In genomic region chr6:142757976-142758375, GRCm38 (mm10) we compare ENCODE assay signal across 10 mouse cellular contexts. TPM values are rescaled to one million over a fixed set of nuclear protein-coding genes. Genes with fewer than 3 reads are reported as not detected.
DNase-seq lines count a peak whose midpoint lies in the region; ATAC-seq and TF ChIP-seq lines count a peak whose summit lies in the region.
"Had no signal": no experiment of that assay in that cellular context is flagged by ENCODE, and none has a peak within 500 bp of the region (broad histone marks: within the 10 kb centered on the region; RNA-seq: fewer than 3 reads in every experiment).

No protein-coding gene starts in this region.

- DNase-seq in heart, adult 11 months: no peak
- no peak for DNase-seq in forebrain, postnatal 0 days
- DNase-seq in liver, postnatal 0 days: no peak
- no peak for DNase-seq in cerebellum, postnatal 10 days
- DNase-seq in left cerebral cortex, adult 11 months (ENCODE audit: low spot score): no peak
- no peak for DNase-seq in thymus, postnatal 14 days
- DNase-seq: kidney, adult 9 months; right cerebral cortex, adult 18-20 months had no signal

- H3K36me3 ChIP-seq in heart, embryonic 12.5 days: peaks cover 33% of the 10 kb centered on the region
- peaks cover 50% of the 10 kb centered on the region for H3K36me3 ChIP-seq in E14TG2a.4 (ENCODE audit: insufficient read depth, low read length)
- H3K36me3 ChIP-seq in forebrain, postnatal 0 days (ENCODE audit: insufficient read depth): peaks cover 11% of the 10 kb centered on the region
- peaks cover 44% of the 10 kb centered on the region for H3K36me3 ChIP-seq in liver, postnatal 0 days (replicated peaks; ENCODE audit: insufficient read depth, low read length)

- peaks cover 9% of the 10 kb centered on the region; the same call in 1 of the 2 replicates for H3K27me3 ChIP-seq in heart, embryonic 12.5 days (replicated peaks)
- no peaks in the 10 kb centered on the region for H3K27me3 ChIP-seq in E14TG2a.4 (ENCODE audit: insufficient read depth, low read length)
- H3K27me3 ChIP-seq in forebrain, postnatal 0 days (ENCODE audit: insufficient read depth, low read length): no peaks in the 10 kb centered on the region
- H3K27me3 ChIP-seq in liver, postnatal 0 days (ENCODE audit: insufficient read depth, low read length): no peaks in the 10 kb centered on the region

- peaks cover 36% of the 10 kb centered on the region for H3K4me1 ChIP-seq in heart, embryonic 12.5 days (replicated peaks)
- H3K4me1 ChIP-seq in E14TG2a.4 (replicated peaks; ENCODE audit: low read depth, low read length): peaks cover 82% of the 10 kb centered on the region
- 0 out of 2 replicates have a peak, but pooled peaks cover 8% of the 10 kb centered on the region for H3K4me1 ChIP-seq in forebrain, postnatal 0 days (ENCODE audit: insufficient read depth)
- H3K4me1 ChIP-seq in liver, postnatal 0 days (ENCODE audit: insufficient read depth): peaks cover 13% of the 10 kb centered on the region

- ATAC-seq in heart, embryonic 12.5 days (ENCODE audit: insufficient number of reproducible peaks, low FRiP score): no peak
- ATAC-seq in forebrain, postnatal 0 days: no peak
- no peak for ATAC-seq in liver, postnatal 0 days

- TF ChIP-seq CTCF in E14TG2a.4 (conservative IDR thresholded peaks at IDR 0.05; ENCODE audit: low read length): no peak
- TF ChIP-seq CTCF in forebrain, postnatal 0 days (IDR thresholded peaks at IDR 0.05; ENCODE audit: low read depth): no peak
- TF ChIP-seq CTCF in liver, postnatal 0 days (IDR thresholded peaks at IDR 0.05; ENCODE audit: low read depth): no peak

- WGBS in heart, embryonic 12.5 days: 71% methylated on average over 6 of the region's 6 CpGs
- WGBS in forebrain, postnatal 0 days: 88% methylated on average over 6 of the region's 6 CpGs
- 65% methylated on average over 6 of the region's 6 CpGs for WGBS in liver, postnatal 0 days (ENCODE audit: insufficient replicate concordance)

- H3K9me3 ChIP-seq in heart, embryonic 12.5 days (replicated peaks): no peaks in the 10 kb centered on the region
- no peaks in the 10 kb centered on the region for H3K9me3 ChIP-seq in E14TG2a.4 (ENCODE audit: low read length)
- H3K9me3 ChIP-seq in forebrain, postnatal 0 days (ENCODE audit: low read length): no peaks in the 10 kb centered on the region
- H3K9me3 ChIP-seq in liver, postnatal 0 days (ENCODE audit: low read length): no peaks in the 10 kb centered on the region

- peak overlapping the region; percentile 67 for H3K27ac ChIP-seq in heart, embryonic 12.5 days (ENCODE audit: poor library complexity, severe bottlenecking)
- H3K27ac ChIP-seq in forebrain, postnatal 0 days (ENCODE audit: low read depth, low read length): no peak overlapping the region
- peak overlapping the region; percentile 94 for H3K27ac ChIP-seq in liver, postnatal 0 days (ENCODE audit: low read depth)

- H3K4me3 ChIP-seq in heart, embryonic 12.5 days: peak overlapping the region; percentile 96
- peak overlapping the region; percentile 92 for H3K4me3 ChIP-seq in E14TG2a.4 (replicated peaks; ENCODE audit: low read length)
- peak overlapping the region; percentile 68; the same call in 1 of the 2 replicates for H3K4me3 ChIP-seq in forebrain, postnatal 0 days (ENCODE audit: low read depth, low read length)
- H3K4me3 ChIP-seq in liver, postnatal 0 days (ENCODE audit: low read depth, low read length): peak overlapping the region; percentile 70

- TF ChIP-seq EP300 in liver, postnatal 0 days (IDR thresholded peaks at IDR 0.05; ENCODE audit: low read depth): no peak

- H3K9ac ChIP-seq in heart, embryonic 12.5 days: peak overlapping the region; percentile 29
- peak overlapping the region; percentile 88; the same call in 1 of the 2 replicates for H3K9ac ChIP-seq in forebrain, postnatal 0 days
- H3K9ac ChIP-seq in liver, postnatal 0 days (replicated peaks): peak overlapping the region; percentile 81

- peak overlapping the region; percentile 64 for H3K4me2 ChIP-seq in heart, embryonic 12.5 days
- H3K4me2 ChIP-seq in forebrain, postnatal 0 days (ENCODE audit: low read depth): peak overlapping the region; percentile 62
- peak overlapping the region; percentile 69 for H3K4me2 ChIP-seq in liver, postnatal 0 days (ENCODE audit: low read depth, low read length)

RNA-seq across cellular contexts. Expression of gene Cmas, which starts 1.5 kb away (rescaled TPM):
- 126 and 127 TPM in 2 replicates for polyA plus RNA-seq in heart, embryonic 12.5 days (2016; fragmentation: Nextera tagmentation; extraction: Ambion mirVana)
- 132 and 134 TPM in 2 replicates for total RNA-seq in forebrain, postnatal 0 days (2014; rRNA removed)
- polyA plus RNA-seq in forebrain, postnatal 0 days (2015; fragmentation: Nextera tagmentation; extraction: Ambion mirVana): 147 and 178 TPM in 2 replicates
- 107 and 121 TPM in 2 replicates for polyA plus RNA-seq in liver, postnatal 0 days (2015; fragmentation: Nextera tagmentation; extraction: Ambion mirVana)

RNA-seq across cellular contexts. Expression of gene Sult6b2, which starts 46.3 kb away (rescaled TPM):
- polyA plus RNA-seq in heart, embryonic 12.5 days (2016; fragmentation: Nextera tagmentation; extraction: Ambion mirVana): 0.08 and 0.21 TPM in 2 replicates
- total RNA-seq in forebrain, postnatal 0 days (2014; rRNA removed): 0.05 and 0.15 TPM in 2 replicates
- 0.12 and 0.24 TPM in 2 replicates for polyA plus RNA-seq in forebrain, postnatal 0 days (2015; fragmentation: Nextera tagmentation; extraction: Ambion mirVana)
- polyA plus RNA-seq in liver, postnatal 0 days (2015; fragmentation: Nextera tagmentation; extraction: Ambion mirVana): not detected in 2 replicates

RNA-seq across cellular contexts. Expression of gene Abcc9, which starts 55.9 kb away (rescaled TPM):
- polyA plus RNA-seq in heart, embryonic 12.5 days (2016; fragmentation: Nextera tagmentation; extraction: Ambion mirVana): 22.7 and 24.3 TPM in 2 replicates
- 6.5 and 9.6 TPM in 2 replicates for total RNA-seq in forebrain, postnatal 0 days (2014; rRNA removed)
- 1.0 and 1.8 TPM in 2 replicates for polyA plus RNA-seq in forebrain, postnatal 0 days (2015; fragmentation: Nextera tagmentation; extraction: Ambion mirVana)
- 2.9 and 3.2 TPM in 2 replicates for polyA plus RNA-seq in liver, postnatal 0 days (2015; fragmentation: Nextera tagmentation; extraction: Ambion mirVana)

Comparison
In these comparisons a context has a peak if more than half of its experiments do, and no peak if none do; other contexts are left out.
1. H3K9ac ChIP-seq: peak in every context shown above with its lines; median percentile 88 in forebrain, postnatal 0 days; 81 in liver, postnatal 0 days; 29 in heart, embryonic 12.5 days.